Mouse (Mus musculus) cerebellum, adult 2 months (tissue): ENCODE measurements around the gene Pram1.

Source experiments
- CTCF ChIP-seq: fragments of 200-500 bp; IDR thresholded peaks from 2 replicates; pipeline ENCODE4 v1.5.1; 2011; ENCODE audit warnings: low read depth, mild to moderate bottlenecking, control low read depth, low read length, moderate library complexity, borderline replicate concordance; ENCODE audit not compliant: insufficient read depth
- POLR2A ChIP-seq: fragments of 200-500 bp; IDR thresholded peaks from 2 replicates; pipeline ENCODE4 v1.6.1; 2011; ENCODE audit warnings: low read length, control low read depth, borderline replicate concordance; ENCODE audit not compliant: insufficient read depth

- TF ChIP-seq CTCF, result no peak
- no peak for TF ChIP-seq POLR2A
Observed at GRCm38 (mm10) chr17:33673837-33674236, 36.0 kb downstream of the Pram1 start.
